Mouse (Mus musculus) lung, postnatal 0 days (tissue): Measurements from ENCODE around the gene Sorcs2.

Source experiments
- CTCF ChIP-seq: IDR thresholded peaks from 2 replicates; pipeline ENCODE4 v1.5.1; 2016; ENCODE audit warnings: antibody characterized with exemption, mild to moderate bottlenecking
- EP300 ChIP-seq: IDR thresholded peaks from 2 replicates; pipeline ENCODE4 v1.6.1; 2016; ENCODE audit warnings: antibody characterized with exemption, mild to moderate bottlenecking, control low read depth

DNA sequence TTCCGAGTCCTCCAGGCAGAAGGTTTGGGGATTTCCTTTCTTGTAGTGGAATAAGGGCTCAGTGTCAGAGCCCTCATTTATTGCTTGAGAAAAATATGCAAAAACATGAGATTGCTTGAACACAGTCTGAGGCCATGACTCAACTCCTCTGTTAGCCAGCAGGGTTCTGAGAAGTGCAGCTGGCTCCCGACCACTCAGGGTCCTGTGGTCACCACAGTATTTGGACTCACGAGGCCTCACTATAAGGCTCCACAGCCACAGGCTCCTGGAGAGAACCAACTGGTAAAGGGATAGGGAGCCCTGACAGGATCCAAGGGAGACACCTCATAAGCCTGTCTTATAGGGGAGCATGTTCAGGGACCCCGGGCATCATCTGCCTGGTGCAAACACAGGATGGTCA is 15.2 kb downstream of the Sorcs2 start:
- TF ChIP-seq EP300, result no peak
- no peak for TF ChIP-seq CTCF
